Mouse (Mus musculus) hindbrain, embryonic 12.5 days (tissue): Measurements from ENCODE around the gene Syngap1. TPM values are rescaled to one million over a fixed set of nuclear protein-coding genes. Genes with fewer than 3 reads are reported as not detected.

Source experiments
- ATAC-seq: fragments of 200-750 bp; cut with Nextera tagmentation; 2 replicates; pipeline ENCODE4 v1.8.0; 2017; ENCODE audit warnings: moderate TSS enrichment; ENCODE audit not compliant: low FRiP score
- H3K27ac ChIP-seq: fragments of 300-500 bp; sonication (generic); 2 replicates; pipeline ENCODE4 v1.5.1; 2016; ENCODE audit warnings: mild to moderate bottlenecking
- H3K27me3 ChIP-seq: fragments of 300-500 bp; sonication (generic); 2 replicates; pipeline ENCODE4 v1.6.1; 2016; ENCODE audit warnings: mild to moderate bottlenecking
- H3K36me3 ChIP-seq: fragments of 300-500 bp; sonication (generic); 2 replicates; pipeline ENCODE4 v1.6.1; 2016; ENCODE audit warnings: mild to moderate bottlenecking
- H3K4me1 ChIP-seq: fragments of 300-500 bp; sonication (generic); 2 replicates; pipeline ENCODE4 v1.6.1; 2016
- H3K4me2 ChIP-seq: fragments of 300-500 bp; sonication (generic); replicated peaks from 2 replicates; pipeline ENCODE4 v1.6.1; 2016; ENCODE audit warnings: mild to moderate bottlenecking
- H3K4me3 ChIP-seq: fragments of 300-500 bp; sonication (generic); 2 replicates; pipeline ENCODE4 v1.5.1; 2016; ENCODE audit warnings: mild to moderate bottlenecking
- H3K9ac ChIP-seq: fragments of 300-500 bp; sonication (generic); 2 replicates; pipeline ENCODE4 v1.6.1; 2016; ENCODE audit warnings: mild to moderate bottlenecking, moderate library complexity
- H3K9me3 ChIP-seq: fragments of 300-500 bp; sonication (generic); replicated peaks from 2 replicates; pipeline ENCODE4 v1.6.1; 2016; ENCODE audit warnings: mild to moderate bottlenecking
- WGBS: fragments of 180-500 bp; shearing (Covaris S2); methylation state at CpG from one replicate; pipeline ENCODE4 v1.1.7; 2016; 5-methylcytosine and 5-hydroxymethylcytosine counted together
- polyA plus RNA-seq: library from polyadenylated mRNA; unstranded; fragments of >200 nt; fragmentation: Nextera tagmentation; extraction: Ambion mirVana; gene quantifications from 2 replicates; pipeline ENCODE4 v1.2.1, GENCODE M21; 2016

The Syngap1 gene
- polyA plus RNA-seq, 1 experiment from 2014 or later = 4.2 TPM

DNA sequence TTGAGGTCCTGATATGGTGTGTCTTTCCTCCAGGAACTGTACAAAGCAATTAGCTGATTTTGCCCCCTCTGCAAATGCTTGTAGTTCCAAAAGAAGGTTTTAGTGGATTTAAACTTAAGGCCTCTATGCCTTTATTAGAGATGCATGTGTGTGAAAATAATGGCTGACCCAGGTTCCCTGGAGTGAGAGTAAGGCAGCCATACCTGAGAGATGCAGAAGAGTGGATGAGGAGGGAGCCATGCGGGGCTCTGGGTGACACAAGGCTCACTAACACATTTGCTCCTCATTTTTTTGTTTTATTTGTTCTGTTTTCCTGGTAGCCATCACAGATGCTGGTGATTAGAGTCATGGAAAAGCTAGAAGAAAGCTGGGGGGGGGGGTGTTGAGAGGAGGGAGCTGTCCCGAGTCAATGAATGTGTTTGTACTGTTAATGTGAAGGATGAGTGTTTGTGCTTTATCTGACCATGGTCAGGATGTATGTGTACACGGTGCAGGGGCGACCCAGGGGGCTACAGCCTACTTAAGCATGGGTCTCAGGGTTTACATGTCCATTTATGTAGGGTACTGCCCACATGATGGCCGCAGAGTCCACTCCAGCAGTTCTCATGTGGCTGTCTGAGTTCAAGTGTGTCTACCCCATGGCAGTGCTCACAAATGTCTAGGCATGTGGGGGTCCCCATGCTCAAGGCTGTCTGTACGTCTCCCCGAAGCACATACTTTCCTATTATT, 9.7 kb downstream of the Syngap1 start:
- Histone ChIP-seq H3K9me3 (no peaks in the 10 kb centered on the region), H3K4me1 (peaks cover 85% of the 10 kb centered on the region), H3K4me2 (peak overlapping the region; percentile 99), H3K27ac (peak overlapping the region; percentile 95), H3K27me3 (no peaks in the 10 kb centered on the region), H3K9ac (peak overlapping the region; percentile 97), H3K36me3 (peaks cover 12% of the 10 kb centered on the region), H3K4me3 (peak overlapping the region; percentile 41)
- WGBS = 29% methylated on average over 7 of the region's 7 CpGs
- no peak for ATAC-seq

DNA sequence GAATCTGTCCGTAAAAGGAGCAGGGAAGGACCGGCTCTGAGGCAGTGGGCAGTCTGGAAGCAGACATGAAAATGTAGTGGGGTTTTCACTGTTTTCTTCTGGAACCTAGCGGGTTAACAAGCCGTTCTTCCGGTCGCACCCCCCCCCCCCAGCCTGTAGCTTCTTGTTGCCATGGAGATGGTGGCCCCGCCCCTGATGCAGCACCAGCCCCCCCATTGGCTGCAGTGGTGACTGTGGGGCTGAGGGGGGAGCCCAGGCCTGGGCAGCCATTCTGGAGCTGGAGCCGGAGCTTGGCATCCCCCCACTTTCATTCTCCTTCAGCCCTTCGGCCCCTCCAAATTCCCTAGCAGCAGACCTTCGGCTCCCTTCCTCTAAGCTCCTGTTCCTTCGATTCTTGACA, 10.4 kb downstream of the Syngap1 start:
- peaks cover 19% of the 10 kb centered on the region for H3K36me3 ChIP-seq
- peak overlapping the region; percentile 95 for H3K27ac ChIP-seq
- WGBS = under 1% methylated on average over 10 of the region's 11 CpGs
- H3K4me3 ChIP-seq = peak overlapping the region; percentile 41
- H3K9me3 ChIP-seq = no peaks in the 10 kb centered on the region
- no peaks in the 10 kb centered on the region for H3K27me3 ChIP-seq
- peak overlapping the region; percentile 99 for H3K4me2 ChIP-seq
- peak; percentile 64 for ATAC-seq
- H3K4me1 ChIP-seq = peaks cover 78% of the 10 kb centered on the region
- peak overlapping the region; percentile 97 for H3K9ac ChIP-seq

DNA sequence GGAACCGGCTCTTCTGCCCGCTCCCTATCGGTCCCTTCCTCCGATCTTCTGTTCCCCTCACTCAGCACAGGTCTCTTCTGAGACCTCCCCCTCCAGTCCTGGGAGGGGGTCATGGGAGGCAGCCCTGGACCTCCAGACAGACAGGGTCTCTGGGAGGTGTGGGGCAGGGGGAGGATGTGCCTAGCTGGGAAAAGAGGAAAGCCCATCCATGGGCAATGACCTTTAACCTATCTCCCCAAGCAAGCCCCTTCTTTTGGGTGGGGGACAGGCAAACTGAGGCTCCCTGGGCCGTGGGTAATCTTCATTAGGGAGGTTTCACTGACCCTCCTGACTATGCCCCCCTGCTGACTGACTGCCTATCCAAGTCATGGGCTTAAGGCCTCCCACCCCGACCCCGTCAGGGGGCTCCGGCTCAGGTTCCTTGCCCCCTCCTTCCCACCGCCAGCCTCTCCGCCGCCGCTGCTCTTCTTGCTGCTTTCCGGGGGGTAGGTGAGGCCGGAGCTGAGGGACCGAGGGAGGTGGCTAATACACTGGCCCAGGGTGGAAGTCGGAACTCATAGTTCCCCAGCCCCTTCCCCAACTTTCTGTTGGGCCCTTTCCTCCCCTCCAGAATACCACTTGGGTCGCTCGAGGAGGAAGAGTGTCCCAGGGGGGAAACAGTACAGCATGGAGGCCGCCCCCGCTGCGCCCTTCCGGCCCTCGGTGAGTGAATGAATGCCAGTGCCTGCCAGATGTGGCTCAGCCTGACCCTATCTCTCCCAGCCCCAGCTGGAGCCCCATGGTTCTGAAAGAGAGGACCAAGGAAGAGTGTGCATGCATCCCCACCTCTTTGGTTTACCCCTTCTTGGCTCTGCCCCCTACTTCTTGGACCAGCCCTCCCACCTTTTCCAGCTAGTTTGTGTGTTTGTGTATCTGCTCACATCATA, 11.2 kb downstream of the Syngap1 start:
- no peaks in the 10 kb centered on the region for H3K27me3 ChIP-seq
- H3K27ac ChIP-seq = peak overlapping the region; percentile 95
- WGBS = 3% methylated on average over 23 of the region's 23 CpGs
- H3K36me3 ChIP-seq = peaks cover 27% of the 10 kb centered on the region
- no peaks in the 10 kb centered on the region for H3K9me3 ChIP-seq
- peak; percentile 22 for ATAC-seq
- peak overlapping the region; percentile 97 for H3K9ac ChIP-seq
- H3K4me1 ChIP-seq = peaks cover 70% of the 10 kb centered on the region
- peak overlapping the region; percentile 99 for H3K4me2 ChIP-seq
- peak overlapping the region; percentile 41 for H3K4me3 ChIP-seq

DNA sequence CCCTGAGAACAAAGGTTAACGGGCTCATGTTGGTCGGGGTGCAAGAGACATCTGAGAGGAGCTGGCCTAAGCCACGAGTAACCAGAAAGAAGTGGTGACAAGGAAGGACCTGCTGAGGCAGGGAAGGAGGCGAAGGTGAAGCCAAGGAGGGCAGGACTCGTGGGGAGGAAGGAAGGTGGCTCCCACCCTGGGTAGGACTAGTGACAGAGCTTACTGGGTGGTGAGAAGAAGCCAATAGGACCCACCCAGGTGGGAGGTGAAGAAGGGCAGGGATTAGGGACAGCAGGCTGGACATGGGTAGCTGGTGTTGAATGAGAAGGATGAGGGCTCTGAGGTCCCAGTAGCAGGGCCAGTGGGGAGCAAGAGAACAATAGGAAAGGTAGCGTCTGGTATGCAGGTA, 12.1 kb downstream of the Syngap1 start:
- Histone ChIP-seq H3K36me3 (peaks cover 37% of the 10 kb centered on the region), H3K4me2 (peak overlapping the region; percentile 99), H3K27ac (peak overlapping the region; percentile 48; the same call in 1 of the 2 replicates), H3K27me3 (no peaks in the 10 kb centered on the region), H3K4me1 (peaks cover 62% of the 10 kb centered on the region), H3K9me3 (no peaks in the 10 kb centered on the region), H3K9ac (peak overlapping the region; percentile 97), H3K4me3 (peak overlapping the region; percentile 41)
- 25% methylated on average over 6 of the region's 6 CpGs for WGBS
- no peak for ATAC-seq

DNA sequence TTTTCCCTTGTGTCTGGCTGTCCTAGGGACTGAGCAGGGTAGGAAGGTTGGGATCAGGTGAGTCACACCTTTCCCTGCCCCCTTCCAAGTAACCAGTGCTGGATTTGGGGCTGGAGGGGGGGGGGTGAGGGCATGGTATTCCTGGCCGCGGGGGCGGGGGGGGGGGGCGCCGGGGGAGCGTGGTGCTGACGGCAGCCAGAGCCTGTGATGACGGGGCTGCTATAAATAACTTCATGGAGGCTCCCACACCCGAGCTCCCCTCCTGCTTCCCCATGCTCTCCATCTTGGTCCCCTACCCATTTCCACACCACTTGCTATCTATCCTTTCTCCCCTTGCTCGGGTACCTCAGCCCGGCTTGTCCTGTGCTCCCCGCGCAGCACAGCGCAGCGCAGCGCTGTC, 12.7 kb downstream of the Syngap1 start:
- H3K27me3 ChIP-seq = no peaks in the 10 kb centered on the region
- peaks cover 58% of the 10 kb centered on the region for H3K4me1 ChIP-seq
- H3K9ac ChIP-seq = peak overlapping the region; percentile 97
- peak overlapping the region; percentile 41 for H3K4me3 ChIP-seq
- no peak for ATAC-seq
- H3K4me2 ChIP-seq = peak overlapping the region; percentile 99
- H3K27ac ChIP-seq = peak overlapping the region; percentile 48
- 30% methylated on average over 8 of the region's 16 CpGs for WGBS
- H3K9me3 ChIP-seq = no peaks in the 10 kb centered on the region
- peaks cover 42% of the 10 kb centered on the region for H3K36me3 ChIP-seq

DNA sequence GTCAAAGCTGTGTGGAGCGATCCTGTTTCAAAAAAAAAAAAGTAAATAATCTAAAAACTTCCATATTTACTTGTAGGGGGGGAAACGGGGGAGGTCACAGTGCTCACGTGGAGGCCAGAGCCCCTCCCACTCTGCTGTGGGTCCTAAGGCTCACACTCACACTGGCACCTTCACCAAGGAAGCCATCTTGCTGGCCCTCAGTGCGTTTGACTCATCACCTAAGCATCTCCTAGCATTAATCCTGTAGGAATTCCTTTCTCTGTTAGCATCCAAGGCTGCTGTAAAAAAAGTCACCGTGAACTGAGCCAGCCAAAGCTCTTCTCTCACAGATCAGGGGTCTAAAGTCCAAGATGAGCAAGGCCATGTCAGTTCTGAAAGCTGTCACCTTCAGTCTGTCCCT, 15.3 kb downstream of the Syngap1 start:
- H3K4me1 ChIP-seq = peaks cover 32% of the 10 kb centered on the region
- no peak overlapping the region for H3K4me3 ChIP-seq
- 89% methylated on average over 5 of the region's 5 CpGs for WGBS
- no peaks in the 10 kb centered on the region for H3K9me3 ChIP-seq
- no peak for ATAC-seq
- H3K4me2 ChIP-seq = no peak overlapping the region
- no peaks in the 10 kb centered on the region for H3K27me3 ChIP-seq
- peak overlapping the region; percentile 23; the same call in 1 of the 2 replicates for H3K27ac ChIP-seq
- H3K9ac ChIP-seq = no peak overlapping the region
- H3K36me3 ChIP-seq = peaks cover 68% of the 10 kb centered on the region

DNA sequence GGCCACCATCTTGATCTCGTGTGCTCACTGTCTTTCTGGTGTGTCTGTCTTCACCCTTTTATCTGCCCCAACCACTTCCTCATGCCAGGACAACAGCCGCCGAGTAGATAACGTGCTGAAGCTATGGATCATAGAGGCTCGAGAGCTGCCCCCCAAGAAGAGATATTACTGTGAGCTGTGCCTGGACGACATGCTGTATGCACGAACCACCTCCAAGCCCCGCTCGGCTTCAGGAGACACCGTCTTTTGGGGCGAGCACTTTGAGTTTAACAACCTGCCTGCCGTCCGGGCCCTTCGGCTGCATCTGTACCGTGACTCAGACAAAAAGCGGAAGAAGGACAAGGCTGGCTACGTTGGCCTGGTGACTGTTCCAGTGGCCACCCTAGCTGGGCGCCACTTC, 15.8 kb downstream of the Syngap1 start:
- Histone ChIP-seq H3K9me3 (no peaks in the 10 kb centered on the region), H3K27me3 (no peaks in the 10 kb centered on the region), H3K9ac (no peak overlapping the region), H3K4me1 (peaks cover 28% of the 10 kb centered on the region), H3K4me2 (no peak overlapping the region), H3K36me3 (peaks cover 74% of the 10 kb centered on the region), H3K4me3 (no peak overlapping the region), H3K27ac (no peak overlapping the region)
- no peak for ATAC-seq
- 89% methylated on average over 18 of the region's 18 CpGs for WGBS

DNA sequence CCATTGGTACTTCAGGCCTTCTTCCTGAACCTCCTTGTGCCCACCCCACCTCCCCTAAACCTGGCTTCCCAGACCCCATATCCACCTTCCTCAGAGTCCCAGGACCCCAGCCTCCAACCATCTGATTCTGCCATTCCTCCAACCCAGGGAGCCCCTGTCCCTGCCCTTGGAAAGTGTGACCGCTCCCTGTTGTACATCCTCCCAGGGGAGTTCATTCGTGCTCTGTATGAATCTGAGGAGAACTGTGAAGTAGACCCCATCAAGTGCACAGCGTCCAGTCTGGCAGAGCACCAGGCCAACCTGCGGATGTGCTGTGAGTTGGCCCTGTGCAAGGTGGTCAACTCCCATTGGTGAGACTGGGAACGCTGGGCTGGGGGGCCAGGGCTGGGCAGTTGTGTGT, 16.8 kb downstream of the Syngap1 start:
- H3K27me3 ChIP-seq = no peaks in the 10 kb centered on the region
- H3K9ac ChIP-seq = no peak overlapping the region
- no peaks in the 10 kb centered on the region for H3K9me3 ChIP-seq
- H3K4me1 ChIP-seq = peaks cover 18% of the 10 kb centered on the region
- no peak overlapping the region for H3K4me2 ChIP-seq
- 97% methylated on average over 5 of the region's 5 CpGs for WGBS
- no peak overlapping the region for H3K27ac ChIP-seq
- no peak overlapping the region for H3K4me3 ChIP-seq
- ATAC-seq = no peak
- peaks cover 84% of the 10 kb centered on the region for H3K36me3 ChIP-seq

DNA sequence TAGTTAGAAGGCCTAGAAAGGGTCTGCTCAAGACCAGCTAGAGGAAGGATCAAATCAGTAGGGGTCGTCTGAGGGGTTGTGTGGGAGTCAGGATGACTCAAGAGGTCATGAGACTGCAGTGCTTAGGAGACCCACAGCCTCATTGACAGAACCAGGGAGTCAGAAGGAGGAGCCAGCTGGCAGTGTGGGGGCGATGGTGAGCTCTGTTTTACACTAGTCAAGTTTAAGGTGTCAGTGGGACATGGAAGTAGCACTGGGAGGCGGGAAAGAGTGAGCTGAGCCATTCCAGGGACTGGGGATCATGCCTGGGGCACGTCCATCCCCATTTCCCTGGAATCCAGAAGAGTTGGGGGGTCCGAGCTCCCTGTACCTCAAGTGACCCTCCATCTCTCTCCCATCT, 17.8 kb downstream of the Syngap1 start:
- no peak overlapping the region for H3K4me2 ChIP-seq
- 75% methylated on average over 5 of the region's 5 CpGs for WGBS
- H3K4me1 ChIP-seq = peaks cover 8% of the 10 kb centered on the region
- no peak for ATAC-seq
- H3K27me3 ChIP-seq = no peaks in the 10 kb centered on the region
- no peak overlapping the region for H3K9ac ChIP-seq
- no peaks in the 10 kb centered on the region for H3K9me3 ChIP-seq
- peaks cover 91% of the 10 kb centered on the region for H3K36me3 ChIP-seq
- H3K27ac ChIP-seq = no peak overlapping the region
- H3K4me3 ChIP-seq = no peak overlapping the region

DNA sequence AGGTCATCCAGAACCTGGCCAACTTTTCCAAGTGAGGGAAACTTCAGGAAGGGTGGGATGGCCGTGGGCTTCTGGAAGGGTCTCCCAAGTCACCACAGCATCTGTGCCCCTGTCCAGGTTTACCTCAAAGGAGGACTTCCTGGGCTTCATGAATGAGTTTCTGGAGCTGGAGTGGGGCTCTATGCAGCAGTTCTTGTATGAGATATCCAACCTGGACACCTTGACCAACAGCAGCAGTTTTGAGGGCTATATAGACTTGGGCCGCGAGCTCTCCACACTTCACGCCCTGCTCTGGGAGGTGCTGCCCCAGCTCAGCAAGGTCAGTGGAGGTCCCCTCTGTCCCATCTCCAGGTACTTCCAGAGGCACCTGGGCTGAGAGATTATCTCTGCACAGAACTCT, 18.8 kb downstream of the Syngap1 start:
- Histone ChIP-seq H3K36me3 (peaks cover 97% of the 10 kb centered on the region), H3K4me3 (no peak overlapping the region), H3K4me2 (no peak overlapping the region), H3K9me3 (no peaks in the 10 kb centered on the region), H3K27ac (no peak overlapping the region), H3K4me1 (0 out of 2 replicates have a peak, but pooled peaks cover 2% of the 10 kb centered on the region), H3K27me3 (no peaks in the 10 kb centered on the region), H3K9ac (no peak overlapping the region)
- 93% methylated on average over 4 of the region's 4 CpGs for WGBS
- no peak for ATAC-seq

DNA sequence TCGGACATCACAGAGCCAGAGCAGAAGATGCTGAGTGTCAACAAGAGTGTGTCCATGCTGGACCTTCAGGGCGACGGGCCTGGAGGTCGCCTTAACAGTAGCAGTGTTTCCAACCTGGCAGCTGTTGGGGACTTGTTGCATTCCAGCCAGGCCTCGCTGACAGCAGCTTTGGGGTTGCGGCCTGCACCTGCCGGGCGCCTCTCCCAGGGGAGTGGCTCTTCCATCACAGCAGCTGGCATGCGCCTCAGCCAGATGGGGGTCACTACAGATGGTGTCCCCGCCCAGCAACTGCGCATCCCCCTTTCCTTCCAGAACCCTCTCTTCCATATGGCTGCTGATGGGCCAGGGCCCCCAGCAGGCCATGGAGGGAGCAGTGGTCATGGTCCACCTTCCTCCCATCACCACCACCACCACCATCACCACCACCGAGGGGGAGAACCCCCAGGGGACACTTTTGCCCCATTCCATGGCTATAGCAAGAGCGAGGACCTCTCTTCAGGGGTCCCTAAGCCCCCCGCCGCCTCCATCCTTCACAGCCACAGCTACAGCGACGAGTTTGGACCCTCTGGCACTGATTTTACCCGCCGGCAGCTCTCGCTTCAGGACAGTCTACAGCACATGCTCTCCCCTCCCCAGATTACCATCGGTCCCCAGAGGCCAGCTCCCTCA, 20.7 kb downstream of the Syngap1 start:
- Histone ChIP-seq H3K27me3 (no peaks in the 10 kb centered on the region), H3K4me3 (no peak overlapping the region), H3K4me2 (no peak overlapping the region), H3K27ac (no peak overlapping the region), H3K4me1 (no peaks in the 10 kb centered on the region), H3K9ac (no peak overlapping the region), H3K9me3 (no peaks in the 10 kb centered on the region), H3K36me3 (peaks cover 97% of the 10 kb centered on the region)
- ATAC-seq = no peak
- 90% methylated on average over 21 of the region's 21 CpGs for WGBS

DNA sequence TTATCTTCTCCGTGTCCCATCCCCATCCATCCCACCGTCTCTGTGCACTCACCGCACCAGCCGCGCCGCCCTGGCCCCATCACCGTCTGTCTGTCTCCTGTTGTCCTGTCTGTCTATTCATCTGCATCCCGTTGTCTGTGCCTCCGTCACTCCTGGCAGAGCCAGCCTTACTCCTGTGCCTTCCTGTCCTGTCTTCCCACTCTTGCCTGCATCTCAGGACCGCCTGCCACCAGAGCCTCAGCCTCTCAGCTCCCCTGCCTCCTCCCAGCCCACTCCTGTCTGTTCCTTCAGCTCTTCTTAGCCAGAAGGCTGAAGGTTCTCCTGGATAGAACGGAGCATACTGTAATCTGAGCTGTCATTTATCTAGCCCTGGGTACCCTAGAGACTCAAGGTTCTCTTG, 25.9 kb downstream of the Syngap1 start:
- Histone ChIP-seq H3K9ac (no peak overlapping the region), H3K27me3 (no peaks in the 10 kb centered on the region), H3K4me2 (no peak overlapping the region), H3K9me3 (no peaks in the 10 kb centered on the region), H3K4me1 (peaks cover 10% of the 10 kb centered on the region), H3K36me3 (peaks cover 73% of the 10 kb centered on the region), H3K27ac (no peak overlapping the region), H3K4me3 (no peak overlapping the region)
- ATAC-seq = no peak
- WGBS = 91% methylated on average over 11 of the region's 11 CpGs
